Mouse (Mus musculus) ES-CJ7 (cell line): ENCODE data around the gene Smap2.
A peak's percentile ranks its signal among the peaks of the same experiment; 100 is the strongest.

ENCODE experiments used
- DNase-seq: peaks from one replicate; pipeline ENCODE4 v3.0.0; 2011; ENCODE audit warnings: low read depth, low spot score

Smap2 gene

GRCm38 (mm10) chr4:120978221-120978620, 38.8 kb downstream of the Smap2 start:
- DNase-seq = no peak

GRCm38 (mm10) chr4:120975428-120975734, 41.7 kb downstream of the Smap2 start:
- DNase-seq = no peak

DNA sequence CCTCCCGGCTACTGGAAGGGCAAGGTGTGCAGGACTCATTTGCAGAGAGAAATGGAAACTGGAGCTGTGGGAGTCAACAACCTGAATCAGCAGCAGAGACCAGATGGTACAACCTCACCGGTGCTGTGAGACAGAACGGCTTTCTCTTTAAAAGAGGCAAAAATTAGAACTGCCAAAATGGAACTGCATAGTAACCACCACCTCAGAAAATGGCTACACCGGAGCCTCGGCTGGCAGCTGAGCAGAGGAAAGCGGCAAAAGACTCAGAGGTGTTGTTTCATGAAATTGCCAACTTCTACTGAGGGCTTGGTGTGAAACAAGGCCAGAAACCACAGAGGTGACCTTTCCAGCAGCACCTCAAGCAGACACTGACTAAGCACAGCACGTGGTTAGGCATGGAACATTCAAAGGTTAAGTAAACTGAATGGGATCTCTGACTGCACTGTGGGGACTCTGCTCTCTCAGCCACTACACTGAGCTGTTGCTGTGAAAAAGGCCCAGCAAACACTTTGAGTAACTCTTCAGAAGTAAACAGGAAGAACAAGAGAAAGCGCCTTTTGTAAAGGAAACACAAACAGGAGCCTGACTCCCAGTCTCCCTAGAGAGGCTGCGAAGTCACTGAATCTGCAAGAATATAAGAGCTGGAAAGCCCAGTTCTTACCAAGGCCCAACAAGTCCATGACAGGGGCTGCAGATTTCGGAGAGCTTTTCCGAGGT, 42.2 kb downstream of the Smap2 start:
- DNase-seq = no peak

GRCm38 (mm10) chr4:120971842-120972241, 45.2 kb downstream of the Smap2 start:
- DNase-seq = no peak

GRCm38 (mm10) chr4:120969382-120970146, 47.5 kb downstream of the Smap2 start:
- peak; percentile 72 for DNase-seq

DNA sequence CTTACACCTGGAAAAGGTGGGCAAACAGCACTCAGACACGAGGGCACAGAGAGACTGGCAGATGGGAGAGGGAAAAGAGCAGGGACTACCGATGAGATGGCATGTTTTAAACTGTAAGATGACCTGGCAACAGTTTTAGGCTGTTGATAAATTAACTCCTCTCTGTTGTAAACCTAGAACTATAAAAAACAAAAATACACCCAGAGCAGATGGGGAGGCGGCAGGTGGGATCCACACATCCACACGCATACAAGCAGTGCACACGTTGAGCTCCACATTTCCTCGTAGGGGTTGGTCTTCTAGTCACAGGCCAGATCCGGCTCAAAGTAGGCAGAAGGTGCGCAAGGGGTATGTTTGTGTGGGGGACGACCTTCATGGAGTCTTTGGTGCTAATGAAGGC, 48.6 kb downstream of the Smap2 start:
- DNase-seq = no peak

DNA sequence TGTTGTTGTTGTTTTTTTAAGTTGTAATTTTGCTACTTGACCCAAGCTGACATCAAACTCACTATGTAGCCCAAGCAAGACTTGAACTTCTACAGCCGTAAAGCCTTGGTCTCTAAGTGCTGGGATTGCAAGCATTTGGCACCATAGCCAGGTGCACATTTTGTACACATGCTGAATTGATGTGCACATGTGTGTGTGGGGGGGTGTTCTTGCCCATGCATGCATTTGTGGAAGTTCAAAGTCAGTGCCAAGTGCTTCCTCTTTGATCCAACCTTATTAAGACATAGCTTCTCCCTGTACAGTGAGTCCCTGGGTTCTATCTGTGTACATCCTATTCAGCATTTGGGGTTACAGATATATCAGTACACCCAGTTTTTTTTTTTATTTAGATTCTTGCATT, 61.5 kb downstream of the Smap2 start:
- no peak for DNase-seq

DNA sequence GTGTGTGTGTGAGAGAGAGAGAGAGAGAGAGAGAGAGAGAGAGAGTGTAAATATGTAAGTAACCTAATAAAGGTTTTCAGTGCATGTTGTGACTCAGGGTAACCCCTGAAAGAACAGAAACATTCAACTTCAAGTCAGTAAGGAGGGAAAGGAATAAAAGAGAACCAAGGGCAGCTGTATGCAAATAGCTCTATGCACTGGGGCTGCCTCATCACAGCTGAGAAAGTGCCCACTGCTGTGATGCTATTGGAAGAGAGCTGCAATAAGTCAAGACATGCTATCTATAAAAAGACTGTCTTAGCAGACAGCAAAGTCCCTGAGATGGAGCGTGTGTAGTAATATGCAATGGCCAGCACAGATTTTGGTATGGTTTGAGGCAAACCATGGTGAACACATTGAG, 63.4 kb downstream of the Smap2 start:
- DNase-seq = no peak

GRCm38 (mm10) chr4:120953038-120953437, 64.0 kb downstream of the Smap2 start:
- no peak for DNase-seq

DNA sequence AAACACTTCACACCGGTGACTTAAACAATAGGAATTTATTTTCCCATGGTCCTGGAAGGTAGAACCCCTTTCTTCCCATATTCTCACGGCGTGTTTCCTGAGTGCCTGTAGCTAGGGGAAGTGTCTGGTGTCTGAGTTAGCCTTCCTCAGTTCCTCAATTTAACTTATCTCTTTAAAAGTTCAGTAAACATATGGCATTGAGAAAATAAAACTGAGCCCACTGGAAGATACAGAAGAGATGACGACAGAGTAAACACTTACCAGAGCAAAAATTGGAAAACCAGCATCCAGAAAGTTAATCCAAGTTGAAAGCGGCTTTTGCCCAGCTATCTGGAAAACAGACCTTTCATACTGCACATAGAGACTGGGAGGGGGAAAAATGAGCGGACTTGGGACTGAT, 64.9 kb downstream of the Smap2 start:
- DNase-seq = no peak

GRCm38 (mm10) chr4:120951428-120951973, 65.5 kb downstream of the Smap2 start, which contains the start of gene Zfp69:
Gene Zfp69, minus strand, starts transcription at chr4:120951699.
- peak; percentile 66 for DNase-seq

GRCm38 (mm10) chr4:120950763-120951427, 66.2 kb downstream of the Smap2 start:
- no peak for DNase-seq

GRCm38 (mm10) chr4:120948938-120949337, 68.1 kb downstream of the Smap2 start:
- DNase-seq = no peak

DNA sequence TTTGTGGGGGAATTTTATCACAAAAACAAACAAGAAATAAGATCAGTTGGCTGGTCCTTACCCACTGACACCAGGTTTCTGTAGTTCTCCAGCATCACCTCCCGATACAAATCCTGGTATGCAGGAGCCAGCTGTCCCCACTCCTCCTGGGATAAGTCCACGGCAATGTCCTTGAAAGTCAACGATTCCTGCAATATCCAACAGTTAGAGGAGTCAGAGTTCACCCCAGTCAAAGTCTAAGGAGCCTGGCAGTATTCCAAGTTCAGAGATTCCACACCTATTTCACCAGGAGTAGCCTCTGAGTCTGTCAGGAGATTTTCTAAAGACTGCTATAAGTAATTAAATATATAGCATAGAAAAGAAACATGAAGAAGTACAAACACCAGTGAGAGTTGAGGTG, 82.0 kb downstream of the Smap2 start:
- DNase-seq = no peak

DNA sequence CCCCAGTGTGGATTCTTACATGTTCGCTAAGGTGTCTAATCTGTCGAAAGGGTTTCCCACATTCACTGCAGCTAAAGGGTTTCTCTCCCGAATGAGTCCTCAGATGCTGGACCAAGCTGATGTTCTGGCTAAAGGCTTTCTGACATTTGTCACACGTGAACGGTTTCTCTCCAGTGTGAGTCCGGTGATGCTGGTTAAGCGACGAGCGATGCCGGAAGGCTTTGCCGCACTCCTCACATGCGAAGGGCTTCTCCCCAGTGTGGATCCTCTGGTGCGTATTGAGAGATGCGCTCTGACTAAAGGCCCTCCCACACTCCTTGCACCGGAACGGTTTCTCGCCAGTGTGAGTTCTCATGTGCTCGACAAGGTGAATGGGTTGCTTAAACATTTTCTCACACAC, 86.3 kb downstream of the Smap2 start:
- DNase-seq = no peak

DNA sequence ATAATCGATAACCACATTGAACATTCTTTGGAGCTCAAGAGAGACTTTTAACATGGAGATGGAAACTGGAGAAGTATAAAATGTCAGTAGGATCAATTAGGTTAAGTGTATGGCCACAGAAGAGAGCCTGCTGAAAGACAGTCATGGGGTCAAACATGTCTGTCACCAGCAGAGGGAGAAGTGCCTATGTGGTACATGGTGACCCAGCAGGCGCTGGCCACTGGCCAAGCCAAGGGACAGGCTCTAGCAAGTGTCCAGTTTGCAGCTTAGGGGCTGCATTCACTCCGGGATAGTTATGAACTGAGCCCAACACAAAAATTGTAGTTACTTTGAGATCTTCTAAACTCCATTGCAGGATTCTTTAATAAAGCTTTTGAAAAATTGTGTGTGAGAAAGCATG, 88.4 kb downstream of the Smap2 start:
- no peak for DNase-seq

DNA sequence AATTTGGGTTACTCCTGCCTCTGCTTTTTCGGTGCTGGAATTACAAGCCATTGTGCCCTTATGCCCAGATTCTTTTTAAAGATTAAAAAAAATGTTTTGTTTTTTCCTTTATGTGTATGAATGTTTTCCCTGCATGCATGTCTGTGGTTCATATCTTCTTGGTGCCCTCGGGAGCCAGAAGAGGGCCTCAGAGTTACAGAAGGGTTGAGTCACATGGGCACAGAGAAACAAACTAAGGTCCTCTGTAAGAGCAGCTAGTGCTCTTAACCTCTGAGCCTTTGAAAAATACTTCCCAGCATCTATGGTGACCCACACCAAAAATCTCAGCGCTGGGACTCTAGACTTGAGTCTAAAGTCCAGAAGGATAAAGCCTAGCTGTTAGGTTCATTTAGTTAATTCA, 91.7 kb downstream of the Smap2 start:
- DNase-seq = peak; percentile 32

GRCm38 (mm10) chr4:120924554-120925299, 92.3 kb downstream of the Smap2 start, which contains the start of gene Exo5:
Gene Exo5, minus strand, starts transcription at chr4:120925017.
- DNase-seq = peak; percentile 93

DNA sequence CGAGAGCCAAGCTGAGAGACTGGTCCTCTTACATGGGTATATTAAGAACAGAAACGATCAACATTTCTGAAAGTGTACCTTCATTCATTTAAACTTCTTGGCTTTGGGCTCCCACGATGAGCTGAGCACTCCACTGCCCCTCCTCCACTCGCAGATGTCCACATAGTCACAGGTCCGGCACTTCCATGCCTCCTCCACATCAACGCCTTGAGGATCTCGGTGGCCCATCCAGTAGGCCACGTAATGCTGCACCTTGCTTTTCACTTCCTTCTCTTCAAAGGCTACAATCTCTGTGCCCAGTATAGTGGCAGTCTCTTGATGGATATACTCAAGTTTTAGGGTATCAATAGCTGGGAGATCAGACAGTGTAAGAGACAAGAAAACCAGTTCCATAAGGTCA, 95.6 kb downstream of the Smap2 start:
- no peak for DNase-seq
